Mouse (Mus musculus) midbrain, embryonic 14.5 days (tissue): Measurements from ENCODE around the gene Pglyrp1. TPM values are rescaled to one million over a fixed set of nuclear protein-coding genes. Genes with fewer than 3 reads are reported as not detected.

Experiments
- ATAC-seq: fragments of 200-750 bp; cut with Nextera tagmentation; 2 replicates; pipeline ENCODE4 v1.8.0; 2017; ENCODE audit warnings: moderate number of reproducible peaks, moderate library complexity; ENCODE audit not compliant: low FRiP score, low TSS enrichment
- DNase-seq: peaks from one replicate; pipeline ENCODE4 v3.0.0-alpha.2; 2015
- H3K27ac ChIP-seq: fragments of 300-500 bp; sonication (generic); replicated peaks from 2 replicates; pipeline ENCODE4 v1.5.1; 2014; ENCODE audit warnings: mild to moderate bottlenecking, low read depth, low read length, moderate library complexity
- H3K27me3 ChIP-seq: fragments of 300-500 bp; sonication (generic); 2 replicates; pipeline ENCODE4 v1.6.1; 2014; ENCODE audit warnings: low read length, control low read depth, mixed read lengths; ENCODE audit not compliant: control insufficient read depth, insufficient read depth
- H3K36me3 ChIP-seq: fragments of 300-500 bp; sonication (generic); 2 replicates; pipeline ENCODE4 v1.6.1; 2014; ENCODE audit warnings: low read length, control low read depth; ENCODE audit not compliant: control insufficient read depth, insufficient read depth
- H3K4me1 ChIP-seq: fragments of 300-500 bp; sonication (generic); 2 replicates; pipeline ENCODE4 v1.6.1; 2014; ENCODE audit warnings: mild to moderate bottlenecking, antibody characterized with exemption, low read length, control low read depth; ENCODE audit not compliant: control insufficient read depth, insufficient read depth
- H3K4me2 ChIP-seq: fragments of 300-500 bp; sonication (generic); 2 replicates; pipeline ENCODE4 v1.6.1; 2014; ENCODE audit warnings: mild to moderate bottlenecking, low read length, moderate library complexity
- H3K4me3 ChIP-seq: fragments of 300-500 bp; sonication (generic); replicated peaks from 2 replicates; pipeline ENCODE4 v1.5.1; 2014; ENCODE audit warnings: low read depth, low read length
- H3K9ac ChIP-seq: fragments of 300-500 bp; sonication (generic); replicated peaks from 2 replicates; pipeline ENCODE4 v1.6.1; 2014; ENCODE audit warnings: mild to moderate bottlenecking, low read length, moderate library complexity
- H3K9me3 ChIP-seq: fragments of 300-500 bp; sonication (generic); 2 replicates; pipeline ENCODE4 v1.6.1; 2016; ENCODE audit warnings: low read length, control low read depth, mixed read lengths; ENCODE audit not compliant: control insufficient read depth
- WGBS: fragments of 180-500 bp; shearing (Covaris S2); extraction: QIAGEN DNeasy Blood & Tissue Kit; methylation state at CpG from one replicate; pipeline ENCODE4 v1.1.7; 2014; 5-methylcytosine and 5-hydroxymethylcytosine counted together
- polyA plus RNA-seq: library from polyadenylated mRNA; unstranded; fragments of >200 nt; fragmentation: Nextera tagmentation; extraction: Ambion mirVana; gene quantifications from 2 replicates; pipeline ENCODE4 v1.2.1, GENCODE M21; 2014

Pglyrp1 gene
- polyA plus RNA-seq, 1 experiment from 2014 or later: 18.9 TPM

- Histone ChIP-seq H3K36me3 (no peaks in the 10 kb centered on the region), H3K9ac (peak overlapping the region; percentile 60; the same call in 1 of the 2 replicates), H3K4me2 (peak overlapping the region; percentile 69), H3K27me3 (no peaks in the 10 kb centered on the region), H3K9me3 (no peaks in the 10 kb centered on the region), H3K4me1 (peaks cover 17% of the 10 kb centered on the region), H3K4me3 (peak overlapping the region; percentile 45), H3K27ac (no peak overlapping the region)
- WGBS: 32% methylated on average over 27 of the region's 27 CpGs
- peak; percentile 11 for DNase-seq
- no peak for ATAC-seq
Measured at GRCm38 (mm10) chr7:18893009-18893408, 21.9 kb downstream of the Pglyrp1 start.

GRCm38 (mm10) chr7:18893651-18894430 lies 22.7 kb downstream of the Pglyrp1 start:
- Histone ChIP-seq H3K4me1 (peaks cover 17% of the 10 kb centered on the region), H3K36me3 (no peaks in the 10 kb centered on the region), H3K27me3 (no peaks in the 10 kb centered on the region), H3K9ac (peak overlapping the region; percentile 54), H3K9me3 (no peaks in the 10 kb centered on the region), H3K4me2 (peak overlapping the region; percentile 69), H3K4me3 (peak overlapping the region; percentile 45), H3K27ac (no peak overlapping the region)
- peak; percentile 21; the same call in 1 of the 2 replicates for ATAC-seq
- peak; percentile 66 for DNase-seq
- 1% methylated on average over 41 of the region's 41 CpGs for WGBS

DNA sequence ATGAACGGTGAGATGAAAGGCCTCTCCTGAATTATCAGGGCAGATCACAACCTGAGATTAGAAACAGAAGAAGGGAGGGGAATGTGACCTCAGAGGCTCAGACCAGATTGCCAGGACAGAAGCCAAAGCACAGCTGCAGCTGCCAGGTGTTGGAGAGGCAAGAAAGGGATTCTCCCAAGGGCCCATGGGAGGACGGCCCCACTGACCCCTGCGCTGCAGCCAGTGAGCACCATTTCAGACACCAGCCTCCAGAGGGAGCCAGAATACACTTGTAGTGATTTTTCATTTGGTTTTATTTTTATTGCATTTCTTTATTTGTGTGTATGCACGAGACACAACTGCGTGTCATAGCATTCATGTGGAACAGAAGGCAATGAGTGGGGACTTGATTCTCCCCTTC lies 25.4 kb downstream of the Pglyrp1 start:
- Histone ChIP-seq H3K27me3 (no peaks in the 10 kb centered on the region), H3K4me2 (no peak overlapping the region), H3K9me3 (no peaks in the 10 kb centered on the region), H3K4me1 (peaks cover 17% of the 10 kb centered on the region), H3K4me3 (no peak overlapping the region), H3K36me3 (no peaks in the 10 kb centered on the region), H3K27ac (0 out of 2 replicates have a peak overlapping the region, but pooled peaks have one; percentile 9), H3K9ac (no peak overlapping the region)
- ATAC-seq (no peak), DNase-seq (peak; percentile 80)
- WGBS: 25% methylated on average over 5 of the region's 5 CpGs

GRCm38 (mm10) chr7:18900513-18900912 lies 29.4 kb downstream of the Pglyrp1 start:
- H3K9ac ChIP-seq: no peak overlapping the region

DNA sequence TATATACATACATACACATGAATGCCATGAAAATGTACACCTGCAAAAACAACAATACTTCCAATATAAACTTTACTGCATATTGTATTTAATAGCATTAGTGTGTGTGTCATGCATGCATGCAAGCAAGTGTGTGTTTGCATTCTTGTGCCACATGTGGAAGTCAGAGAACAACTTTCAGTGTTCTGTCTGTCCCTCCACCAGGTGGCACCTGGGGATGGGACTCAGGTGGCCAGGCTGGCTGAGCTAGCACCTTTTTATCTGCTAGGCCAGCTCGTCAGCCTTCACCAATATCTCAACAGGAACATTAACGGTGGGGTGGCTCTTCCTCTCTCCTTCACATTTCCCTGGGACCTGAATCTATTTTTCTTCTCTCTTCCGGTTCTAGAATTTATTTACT lies 31.4 kb downstream of the Pglyrp1 start:
- H3K36me3 ChIP-seq: 0 out of 2 replicates have a peak, but pooled peaks cover 3% of the 10 kb centered on the region
- no peak overlapping the region for H3K27ac ChIP-seq
- no peaks in the 10 kb centered on the region for H3K9me3 ChIP-seq
- WGBS: 74% methylated on average over 3 of the region's 3 CpGs
- ATAC-seq: no peak
- peak; percentile 29 for DNase-seq
- H3K9ac ChIP-seq: no peak overlapping the region; the same call in 1 of the 2 replicates
- H3K4me2 ChIP-seq: no peak overlapping the region
- no peaks in the 10 kb centered on the region for H3K4me1 ChIP-seq
- H3K4me3 ChIP-seq: no peak overlapping the region
- no peaks in the 10 kb centered on the region for H3K27me3 ChIP-seq

More at GRCm38 (mm10) chr7:18900513-18900912, 29.4 kb downstream of the Pglyrp1 start:
- Histone ChIP-seq H3K27ac (no peak overlapping the region), H3K4me2 (no peak overlapping the region), H3K4me3 (no peak overlapping the region), H3K4me1 (no peaks in the 10 kb centered on the region), H3K36me3 (no peaks in the 10 kb centered on the region), H3K27me3 (no peaks in the 10 kb centered on the region), H3K9me3 (no peaks in the 10 kb centered on the region)
- DNase-seq: no peak
- no peak for ATAC-seq
- WGBS: 93% methylated on average over 2 of the region's 2 CpGs

DNA sequence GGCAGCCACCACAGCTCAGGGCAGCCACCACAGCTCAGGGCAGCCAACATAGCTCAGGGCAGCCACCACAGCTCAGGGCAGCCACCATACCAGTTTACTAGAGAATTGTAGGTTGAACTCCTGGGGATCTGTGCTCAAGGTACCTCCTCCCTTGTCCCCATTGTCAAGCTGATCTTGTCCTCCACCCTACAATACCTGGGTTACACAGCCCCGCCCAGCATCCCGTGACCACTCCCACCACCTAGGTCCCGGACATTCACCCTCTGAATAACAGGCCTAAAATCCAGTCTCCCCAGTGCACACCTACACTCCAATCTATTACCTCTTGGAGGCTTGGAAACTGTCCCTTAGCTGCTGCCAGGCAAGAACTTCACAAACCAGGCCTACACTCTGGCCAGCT lies 33.8 kb downstream of the Pglyrp1 start:
- Histone ChIP-seq H3K9me3 (no peaks in the 10 kb centered on the region), H3K4me1 (peaks cover 8% of the 10 kb centered on the region), H3K27ac (no peak overlapping the region), H3K4me3 (no peak overlapping the region), H3K27me3 (no peaks in the 10 kb centered on the region), H3K4me2 (no peak overlapping the region), H3K9ac (no peak overlapping the region), H3K36me3 (0 out of 2 replicates have a peak, but pooled peaks cover 3% of the 10 kb centered on the region)
- ATAC-seq (no peak), DNase-seq (no peak)
- 80% methylated on average over 3 of the region's 3 CpGs for WGBS

GRCm38 (mm10) chr7:18909797-18910196 lies 38.7 kb downstream of the Pglyrp1 start:
- Histone ChIP-seq H3K4me3 (peak overlapping the region; percentile 57), H3K27me3 (no peaks in the 10 kb centered on the region), H3K4me1 (peaks cover 8% of the 10 kb centered on the region), H3K27ac (no peak overlapping the region), H3K9me3 (no peaks in the 10 kb centered on the region), H3K9ac (peak overlapping the region; percentile 39; the same call in 1 of the 2 replicates), H3K4me2 (peak overlapping the region; percentile 77), H3K36me3 (0 out of 2 replicates have a peak, but pooled peaks cover 3% of the 10 kb centered on the region)
- DNase-seq: no peak
- peak; percentile 24 for ATAC-seq
- WGBS: 6% methylated on average over 17 of the region's 17 CpGs

DNA sequence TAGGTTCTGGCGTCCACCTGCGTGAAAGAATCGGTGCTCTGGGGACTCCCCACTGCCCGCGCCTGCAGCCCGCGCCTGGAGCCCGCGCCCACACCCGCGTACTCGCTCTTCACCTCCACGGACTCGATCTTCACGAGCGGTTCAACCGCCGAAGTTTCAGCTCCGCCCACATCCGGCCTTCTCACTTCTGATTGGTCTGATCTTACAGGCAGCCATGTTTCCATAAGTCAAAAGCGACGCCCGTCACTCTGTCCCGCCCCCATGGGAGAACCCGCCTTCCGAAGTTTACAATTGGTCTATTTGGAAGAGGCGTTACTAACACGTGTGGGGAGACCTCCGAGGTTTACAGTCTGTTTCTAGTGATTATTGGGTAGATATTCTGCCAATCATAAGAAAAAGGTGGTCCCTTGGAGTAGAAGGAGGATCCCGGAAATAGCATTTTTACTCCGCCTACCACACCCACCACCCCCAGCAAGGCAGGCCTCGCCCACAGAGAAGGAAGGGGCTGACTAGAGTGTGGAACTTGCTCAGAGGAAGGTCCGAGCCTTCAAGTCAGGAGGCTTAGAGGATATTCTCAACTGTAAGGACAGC lies 39.2 kb downstream of the Pglyrp1 start, which contains the start of gene Ccdc61:
Gene Ccdc61 (minus strand): TSS at position 175 of the 591 bp plus-strand sequence.
- under 1% methylated on average over 33 of the region's 33 CpGs for WGBS

More for the DNA sequence above, 39.2 kb downstream of the Pglyrp1 start, which contains the start of gene Ccdc61:
- DNase-seq (peak; percentile 99), ATAC-seq (peak; percentile 100)
- Histone ChIP-seq H3K4me3 (peak within 1 kb of the TSS; percentile 57), H3K27me3 (no peaks in the 10 kb centered on the region), H3K9ac (peak within 1 kb of the TSS; percentile 39; the same call in 1 of the 2 replicates), H3K4me2 (peak within 1 kb of the TSS; percentile 77), H3K36me3 (0 out of 2 replicates have a peak, but pooled peaks cover 3% of the 10 kb centered on the region), H3K27ac (no peak within 1 kb of the TSS; the same call in 1 of the 2 replicates), H3K4me1 (peaks cover 8% of the 10 kb centered on the region), H3K9me3 (no peaks in the 10 kb centered on the region)
